Mouse (Mus musculus): ENCODE results near the gene Lcn11.
A peak's percentile ranks its signal among the peaks of the same experiment; 100 is the strongest.
"Not testable (repeated sequence)": the region's sequence is repeated elsewhere in the genome, so short reads cannot be mapped to it uniquely, and the experiment has no call there.

Gene Lcn11

DNA sequence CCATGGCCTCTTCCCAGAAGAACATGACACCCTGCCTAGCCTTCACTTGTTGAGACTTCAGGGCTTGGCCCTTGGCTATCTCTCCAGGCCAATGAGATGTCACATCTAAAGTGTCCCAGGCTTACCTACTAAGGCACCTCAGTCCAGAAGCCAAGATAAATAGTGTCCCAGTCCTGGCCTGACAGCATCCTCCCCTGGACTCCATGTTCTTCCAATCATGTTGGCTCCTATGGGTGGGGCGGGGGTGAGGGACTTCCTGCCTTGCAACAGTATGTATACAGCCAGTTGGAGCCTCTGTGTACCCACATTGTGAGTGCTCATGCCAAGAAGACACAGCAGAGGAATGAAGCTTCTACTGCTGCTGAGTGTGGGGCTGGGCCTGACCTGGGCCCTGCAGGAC is at the start of gene Lcn11:
Gene Lcn11, plus strand, starts transcription at position 301 of the 400 bp plus-strand sequence.
- no peak for DNase-seq

DNA sequence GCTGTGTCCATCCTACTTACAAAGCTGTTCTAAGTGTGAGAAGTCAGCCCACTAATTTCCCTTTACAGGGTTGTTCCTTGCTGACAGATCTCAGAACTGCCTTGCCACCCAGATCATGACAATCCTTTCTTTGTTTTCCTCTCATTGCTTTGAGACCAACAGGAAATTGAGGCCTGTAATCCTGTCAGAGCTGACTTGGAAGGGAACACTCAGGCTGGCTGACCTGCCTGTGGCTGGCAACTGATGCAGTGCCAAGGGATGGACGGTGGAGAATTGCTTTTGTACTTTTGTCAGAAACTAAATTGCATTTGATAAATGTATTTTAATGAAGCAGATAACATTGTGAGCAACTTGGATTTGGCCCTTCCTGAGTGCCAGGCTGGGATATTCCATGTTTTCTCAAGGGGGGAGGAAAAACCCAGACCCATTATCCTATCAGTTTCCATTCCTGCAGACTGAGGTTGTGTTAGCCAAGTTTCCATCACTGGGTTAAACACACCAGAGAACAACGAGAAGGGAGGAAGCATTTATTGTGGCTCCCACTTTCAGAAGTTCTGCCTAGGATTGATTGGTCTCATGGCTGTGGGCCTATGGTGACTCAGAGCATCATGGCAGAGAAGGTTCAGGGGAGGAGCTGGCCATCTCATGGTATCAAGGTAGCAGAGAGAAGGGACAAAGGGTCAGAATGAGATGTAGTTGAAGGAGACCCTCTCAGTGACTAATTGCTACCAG is 43.5 kb upstream of the Lcn11 start:
- no peak for DNase-seq

DNA sequence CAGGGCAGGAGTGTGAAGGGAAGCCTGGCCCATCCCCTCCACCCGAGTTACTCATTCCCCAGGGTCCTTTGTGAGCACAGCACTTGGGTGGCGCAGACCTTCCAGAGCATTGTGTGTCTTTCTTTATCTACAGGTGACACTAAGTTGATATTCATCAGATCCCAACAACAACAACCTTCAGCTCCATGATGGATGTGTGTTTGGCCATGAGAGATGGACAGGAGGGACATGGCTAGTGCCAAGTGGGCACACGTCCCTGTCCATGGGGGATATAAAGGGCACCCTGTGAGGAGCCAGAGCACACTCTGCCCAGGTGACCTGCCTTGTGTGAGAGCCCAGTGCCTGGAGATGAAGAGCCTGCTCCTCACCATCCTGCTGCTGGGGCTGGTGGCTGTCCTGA is 40.1 kb upstream of the Lcn11 start, which contains the start of gene Obp2b:
Gene Obp2b, plus strand, starts transcription at position 301 of the 400 bp plus-strand sequence.
- not testable (repeated sequence) for DNase-seq

DNA sequence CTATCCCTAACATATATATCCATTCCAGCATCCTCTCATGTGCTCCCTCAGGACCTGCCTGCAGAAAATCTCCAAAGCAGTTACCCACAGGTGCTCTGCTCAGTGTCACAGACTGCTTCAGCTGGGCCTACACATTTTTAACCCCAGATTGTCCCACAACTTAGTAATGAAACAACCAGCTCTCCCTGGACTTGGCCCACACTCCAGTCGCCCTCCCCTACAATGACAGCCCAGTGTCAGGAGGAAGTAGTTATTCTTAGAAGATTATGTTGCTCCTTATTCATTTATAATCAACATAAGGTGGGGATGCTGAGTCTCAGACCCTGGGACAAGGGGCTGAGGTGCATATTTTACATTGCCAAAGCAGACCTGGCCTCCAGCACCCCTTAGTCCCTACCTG is 35.1 kb upstream of the Lcn11 start:
- no peak for DNase-seq

DNA sequence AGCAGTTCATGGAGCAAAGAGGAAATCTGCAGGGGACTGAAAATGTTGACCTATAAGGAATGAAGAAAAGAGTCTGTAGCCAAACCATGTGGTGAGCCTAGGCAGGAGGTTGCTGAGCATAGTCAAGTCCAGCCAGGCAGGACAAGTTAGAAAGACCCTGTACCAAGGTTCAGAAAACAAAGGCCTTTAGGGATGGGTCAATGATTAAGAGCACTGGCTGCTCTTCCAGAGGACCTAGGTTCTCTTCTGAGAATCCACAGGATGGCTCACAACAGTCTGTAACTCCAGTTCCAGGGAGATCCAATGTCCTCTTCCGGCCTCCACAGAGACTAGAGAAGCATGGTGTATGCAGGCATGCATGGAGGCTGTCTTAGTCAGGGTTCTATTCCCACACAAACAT is 22.6 kb upstream of the Lcn11 start:
- no peak for DNase-seq

DNA sequence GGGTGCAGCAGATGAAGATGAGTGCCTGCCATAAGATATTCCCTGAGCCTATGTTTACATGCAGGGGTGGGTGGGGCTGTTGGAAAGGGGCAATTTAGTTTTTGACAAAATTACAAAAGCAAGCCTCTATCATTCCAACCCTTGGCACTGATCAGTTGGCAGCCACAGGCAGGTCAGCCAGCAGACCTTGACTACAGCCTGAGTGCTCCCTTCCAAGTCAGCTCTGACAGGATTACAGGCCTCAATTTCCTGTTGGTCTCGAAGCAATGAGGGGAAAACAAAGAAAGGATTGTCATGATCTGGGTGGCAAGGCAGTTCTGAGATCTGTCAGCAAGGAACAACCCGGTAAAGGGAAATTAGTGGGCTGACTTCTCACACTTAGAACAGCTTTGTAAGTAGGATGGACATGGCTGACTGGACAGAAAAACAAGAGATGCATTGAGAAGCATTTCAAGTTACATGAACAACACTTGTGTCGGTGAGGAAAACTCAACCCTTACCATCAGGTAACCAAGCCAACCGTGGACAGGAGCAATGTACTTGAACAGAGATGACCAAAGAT is 18.7 kb upstream of the Lcn11 start:
- DNase-seq, result no peak

DNA sequence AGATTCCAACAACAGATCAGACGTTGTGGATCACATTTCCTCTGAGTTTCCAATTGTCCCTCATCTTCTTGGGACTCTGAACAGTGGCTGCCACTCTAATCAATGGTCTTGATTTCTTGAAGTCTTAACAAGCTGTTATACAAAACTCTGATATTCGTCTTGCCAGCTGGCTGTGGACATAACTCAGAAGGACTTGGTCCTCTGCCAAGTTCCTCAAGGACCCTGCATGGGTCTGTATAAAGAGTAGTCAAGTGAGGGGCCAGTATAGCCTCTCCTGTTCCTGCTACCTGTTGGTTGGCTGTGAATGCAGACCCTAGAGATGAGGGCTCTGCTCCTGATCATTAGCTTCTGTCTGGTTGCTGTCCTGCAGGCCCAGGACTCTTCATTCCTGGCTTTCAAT is 11.5 kb upstream of the Lcn11 start, which contains the start of gene Lcn3:
Gene Lcn3, plus strand, starts transcription at position 301 of the 400 bp plus-strand sequence.
- no peak for DNase-seq

DNA sequence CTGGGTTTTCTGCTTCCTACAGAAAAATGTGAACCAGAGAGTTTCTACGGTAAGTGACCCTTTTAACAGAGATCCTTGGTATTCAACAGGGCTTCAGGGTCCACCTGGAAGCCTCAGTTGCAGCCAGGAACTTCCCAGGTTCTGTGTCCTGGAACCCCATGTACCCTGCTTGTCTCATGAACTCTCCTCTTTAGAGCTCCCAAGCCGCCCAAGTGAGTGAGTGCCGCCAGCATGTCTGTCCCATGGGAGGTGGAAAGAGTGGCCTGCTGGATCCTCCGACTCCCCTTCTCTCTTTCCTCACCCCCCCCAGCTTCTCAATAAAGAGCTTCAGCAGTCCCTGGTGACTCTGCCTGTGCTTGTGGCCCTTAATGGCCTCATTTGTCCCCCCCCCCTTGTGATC is 9.1 kb upstream of the Lcn11 start:
- no peak for DNase-seq

DNA sequence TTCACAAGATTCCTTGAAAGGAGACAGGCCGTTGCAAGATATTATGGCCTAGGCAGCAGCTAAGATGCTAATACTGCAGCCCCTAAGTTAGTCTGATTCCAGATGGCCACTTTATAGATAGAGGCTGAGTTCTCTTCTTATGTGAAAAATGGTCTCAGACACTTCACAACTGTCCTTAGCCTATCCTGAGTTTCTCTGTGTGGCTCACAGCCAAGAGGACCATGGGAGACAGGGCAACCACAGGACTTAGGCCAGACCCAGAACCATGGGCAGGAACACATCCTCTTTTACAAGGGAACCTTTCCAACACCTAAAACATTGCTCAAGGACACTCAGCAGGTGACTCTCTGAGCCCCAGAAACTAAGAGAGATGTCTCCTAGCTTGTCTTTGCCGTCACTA is 3.3 kb upstream of the Lcn11 start:
- no peak for DNase-seq

DNA sequence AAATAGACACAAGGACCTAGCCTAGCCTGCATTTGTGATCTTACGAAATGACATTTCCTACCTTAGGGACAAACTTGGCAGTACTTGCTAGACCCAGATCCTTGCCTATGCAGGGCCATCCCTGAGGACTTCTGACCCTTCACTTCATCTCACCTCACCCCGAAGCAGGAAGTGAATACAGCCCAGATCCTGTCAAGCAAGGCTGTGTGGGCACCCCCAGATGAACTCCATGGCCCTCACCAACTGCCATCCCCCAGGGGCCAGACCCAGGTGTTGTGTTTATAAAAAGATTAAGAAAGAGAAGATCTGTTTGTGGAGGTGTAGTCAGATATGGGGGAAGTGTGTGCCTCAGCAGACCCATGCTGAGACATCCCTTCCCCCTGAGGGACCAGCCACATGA is 2.2 kb upstream of the Lcn11 start:
- DNase-seq, result no peak

DNA sequence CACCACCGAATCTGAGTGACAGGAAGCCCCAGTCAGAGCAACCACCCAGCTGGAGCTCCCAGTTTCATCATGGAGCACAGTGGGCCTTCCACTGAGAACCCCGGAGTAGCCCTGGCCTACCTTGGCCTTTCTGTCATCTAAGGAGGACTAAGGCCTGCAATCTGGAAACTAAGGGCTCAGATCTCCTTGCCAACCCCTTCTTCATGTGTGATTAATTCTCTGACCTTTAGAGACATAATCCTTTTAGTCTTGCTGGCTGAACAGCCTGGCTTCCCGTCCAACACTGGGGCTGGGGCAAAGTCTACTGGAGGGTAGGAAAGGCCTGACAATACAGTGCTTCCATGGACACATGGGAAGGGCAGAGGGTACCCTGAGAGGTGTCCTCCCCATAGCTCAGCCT is 826 bp upstream of the Lcn11 start:
- DNase-seq, result no peak

DNA sequence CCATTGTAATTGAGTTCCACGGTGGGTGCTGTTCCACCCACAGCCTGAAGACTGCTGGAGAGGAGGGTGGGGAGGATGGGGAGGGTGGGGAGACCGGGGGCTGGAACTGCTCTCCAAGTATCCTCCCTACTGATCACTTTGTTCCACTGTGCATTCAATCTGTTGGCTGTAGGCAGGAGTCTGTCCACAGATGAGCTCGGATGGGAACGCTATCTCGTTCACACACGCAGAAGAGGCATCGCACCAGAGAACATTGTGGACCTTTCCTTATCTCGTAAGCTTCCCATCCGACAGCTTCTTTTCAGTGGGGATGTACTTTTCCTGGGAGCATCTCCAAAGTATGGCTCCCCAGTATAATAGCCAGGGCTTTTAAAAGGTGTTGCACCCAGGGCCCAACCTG is 2.3 kb downstream of the Lcn11 start:
- no peak for DNase-seq

DNA sequence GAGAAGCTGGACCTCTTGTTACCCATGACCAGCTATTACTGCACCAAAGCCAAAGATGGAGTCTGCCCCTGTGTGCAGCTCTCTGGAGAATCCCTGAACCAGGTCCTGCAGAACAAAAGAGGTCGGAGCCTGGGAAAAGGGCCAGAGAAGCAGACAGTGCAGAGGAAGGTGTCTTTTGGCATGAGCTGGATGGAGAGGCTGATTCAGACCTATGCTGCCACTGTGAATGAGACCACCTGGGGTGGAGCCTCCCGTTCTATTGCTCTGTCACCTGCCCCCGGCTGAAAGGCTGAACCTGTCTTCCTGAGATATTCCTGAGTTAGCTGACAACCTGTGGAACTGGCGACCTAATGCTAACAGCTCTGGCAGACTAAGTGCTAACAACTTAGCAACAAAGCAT is 4.1 kb downstream of the Lcn11 start:
- DNase-seq, result peak; percentile 11

DNA sequence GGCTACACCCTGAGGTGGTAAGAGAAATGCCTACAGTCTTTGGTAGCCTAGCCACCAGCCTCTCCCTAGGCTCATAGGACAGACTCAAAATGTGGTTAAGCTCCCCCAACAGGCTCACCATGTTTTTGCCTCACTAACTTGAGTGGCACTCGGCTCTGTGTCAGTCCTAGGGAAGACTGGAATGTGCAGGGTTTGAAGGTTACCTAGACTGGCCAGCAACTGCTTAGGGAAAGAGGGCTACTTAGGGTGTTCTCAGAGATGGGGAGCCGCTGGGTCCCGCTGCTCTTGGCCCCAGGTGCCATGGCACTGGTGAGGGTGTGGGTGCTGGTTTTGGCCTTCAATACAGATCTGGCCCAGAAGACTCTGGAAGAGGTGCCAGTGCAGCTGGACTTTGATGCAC is 5.1 kb downstream of the Lcn11 start, which contains the start of gene Gm13539:
Gene Gm13539, plus strand, starts transcription at position 301 of the 400 bp plus-strand sequence.
- no peak for DNase-seq

DNA sequence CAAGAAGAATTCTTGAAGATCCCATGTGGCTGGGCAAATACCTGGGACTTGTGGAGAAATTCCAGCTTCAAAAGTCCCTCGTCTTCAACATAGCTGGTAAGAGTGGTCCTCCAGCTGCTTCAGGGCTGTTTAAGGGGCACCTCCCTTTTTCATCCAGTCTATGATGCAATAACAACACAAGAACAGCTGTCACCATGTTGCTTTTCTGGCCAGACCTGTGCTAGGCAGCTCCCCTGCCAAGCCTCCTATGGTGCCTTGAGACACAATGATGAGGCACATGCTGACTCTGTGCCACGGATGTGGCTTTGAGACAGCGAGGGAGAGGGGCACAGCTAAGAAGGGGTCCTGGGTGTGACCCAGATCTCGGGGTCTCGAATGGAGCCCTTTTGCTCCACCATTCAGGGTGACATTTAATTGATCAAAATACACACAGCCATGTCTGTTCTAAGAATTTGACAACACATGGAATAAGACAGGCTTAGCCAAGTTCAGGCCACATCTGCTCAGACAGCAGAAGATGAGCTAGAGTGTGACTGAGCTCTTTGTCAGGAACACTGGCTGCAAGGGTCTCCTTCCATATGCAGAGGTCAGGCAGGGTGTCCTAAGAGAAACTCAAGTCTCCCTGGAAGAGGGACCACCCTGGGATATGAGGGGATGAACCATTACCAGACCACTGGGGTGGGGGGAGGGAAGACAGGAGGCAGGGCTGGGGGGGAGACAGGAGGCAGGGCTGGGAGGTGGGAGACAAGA is 8.9 kb downstream of the Lcn11 start:
- DNase-seq, result no peak

DNA sequence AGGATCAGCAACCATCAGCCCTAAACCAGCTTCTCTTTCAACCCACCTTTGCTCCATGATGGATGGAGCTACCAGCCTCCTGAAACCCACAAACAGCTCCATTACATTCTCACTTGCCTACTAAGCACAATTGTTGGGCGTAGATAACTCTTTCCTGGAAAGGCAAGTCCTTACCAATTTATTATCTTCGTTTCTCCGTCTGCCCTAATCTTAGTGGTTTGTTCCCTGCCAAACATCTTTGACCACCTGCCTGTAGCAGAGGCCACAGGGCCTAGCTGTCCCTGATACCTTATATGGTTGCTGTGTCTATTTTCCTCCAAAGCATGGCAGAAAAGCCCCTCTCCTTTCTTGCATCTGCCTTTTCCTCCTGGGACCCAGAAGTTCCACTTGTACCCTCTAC is 12.3 kb downstream of the Lcn11 start:
- no peak for DNase-seq

DNA sequence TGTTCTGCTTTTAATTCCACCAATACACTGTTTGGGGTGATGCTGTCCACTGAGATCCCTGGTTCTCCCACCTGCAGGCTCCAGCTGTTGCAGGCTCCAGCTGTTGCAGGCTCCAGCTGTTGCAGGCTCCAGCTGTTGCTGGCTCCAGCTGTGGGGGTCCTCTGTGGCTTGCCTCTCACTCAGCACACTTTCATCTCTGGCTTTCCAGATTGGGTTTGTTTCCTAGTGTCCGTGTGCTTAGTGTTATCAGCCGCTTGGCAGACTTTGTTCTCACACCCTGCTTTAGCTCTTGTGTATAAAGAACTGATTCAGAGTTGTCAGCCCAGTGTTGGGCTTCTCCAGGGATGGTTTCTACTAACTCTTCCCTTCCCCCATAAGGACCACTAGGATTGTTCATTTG is 20.8 kb downstream of the Lcn11 start:
- DNase-seq, result no peak

DNA sequence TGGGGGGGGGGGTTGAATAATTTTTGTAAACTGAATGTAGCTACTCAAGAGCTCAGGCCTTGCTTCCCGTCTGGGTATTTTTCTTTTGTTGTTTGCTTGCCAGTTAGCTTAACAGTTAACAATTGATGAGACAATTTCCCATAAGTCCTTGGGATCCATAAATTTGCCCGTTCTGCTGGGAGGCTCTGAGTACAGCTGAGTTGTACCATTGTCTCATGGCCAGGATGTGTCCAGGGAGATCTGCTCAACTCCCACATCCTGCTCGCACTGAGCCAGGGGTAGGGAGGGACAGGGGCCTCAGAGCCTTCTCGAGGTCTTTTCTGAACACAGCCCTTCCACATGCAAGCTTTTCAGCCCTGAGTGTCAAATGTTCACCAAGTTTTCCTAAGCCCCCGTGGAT is 21.2 kb downstream of the Lcn11 start:
- no peak for DNase-seq

DNA sequence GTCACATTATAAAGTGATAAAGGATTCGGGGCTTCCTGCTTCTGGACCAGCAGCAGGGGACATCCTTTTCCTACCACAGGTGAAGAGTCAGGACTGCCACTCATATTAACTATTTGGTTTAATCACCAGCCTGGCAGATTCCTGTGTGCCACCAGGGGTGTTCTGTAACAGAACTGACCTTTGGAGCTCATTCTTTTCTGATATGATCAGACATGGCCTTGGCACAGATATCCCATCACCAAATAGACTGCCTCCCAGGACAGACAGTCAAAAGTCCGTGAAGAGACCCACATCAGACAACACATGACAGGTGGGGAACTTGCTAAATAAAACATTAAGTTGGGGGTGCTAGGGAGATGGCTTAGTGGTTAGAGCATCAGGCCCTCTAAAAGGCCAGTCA is 34.9 kb downstream of the Lcn11 start:
- DNase-seq, result no peak

DNA sequence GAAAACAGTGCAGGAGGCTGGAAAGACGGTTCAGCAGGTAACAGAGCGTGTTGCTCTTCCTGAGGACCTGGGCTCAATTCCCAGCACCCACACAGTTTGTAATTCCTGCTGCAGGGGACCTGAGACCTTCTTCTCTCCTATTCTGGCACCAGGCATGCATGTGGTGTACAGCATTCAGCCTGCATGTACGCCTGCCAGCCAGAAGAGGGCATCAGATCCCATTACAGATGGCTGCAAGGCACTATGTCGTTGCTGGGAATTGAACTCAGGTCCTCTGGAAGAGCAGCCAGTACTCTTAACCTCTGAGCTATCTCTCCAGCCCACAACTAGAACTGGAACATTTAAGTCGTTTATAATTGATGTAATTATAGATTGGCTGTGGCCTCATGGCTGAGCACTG is 36.5 kb downstream of the Lcn11 start:
- no peak for DNase-seq

DNA sequence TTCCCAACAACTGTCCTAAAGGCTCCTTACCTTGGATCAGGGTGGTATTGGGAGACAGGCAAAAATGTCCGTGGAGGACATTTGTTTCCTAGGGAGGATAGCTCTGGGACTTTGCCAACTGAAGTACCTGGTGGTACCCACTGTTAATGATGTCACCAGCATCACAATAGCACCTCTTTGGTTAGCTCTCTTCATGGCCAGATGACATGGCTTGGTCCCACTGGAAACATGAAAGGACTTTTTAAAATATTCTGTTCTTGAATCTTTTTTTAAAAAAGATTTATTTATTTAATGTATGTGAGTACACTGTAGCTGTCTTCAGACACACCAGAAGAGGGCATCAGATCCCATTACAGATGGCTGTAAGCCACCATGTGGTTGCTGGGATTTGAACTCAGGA is 38.9 kb downstream of the Lcn11 start, which contains the start of gene Glt6d1:
Gene Glt6d1, minus strand, starts transcription at position 101 of the 400 bp plus-strand sequence.
- not testable (repeated sequence) for DNase-seq

DNA sequence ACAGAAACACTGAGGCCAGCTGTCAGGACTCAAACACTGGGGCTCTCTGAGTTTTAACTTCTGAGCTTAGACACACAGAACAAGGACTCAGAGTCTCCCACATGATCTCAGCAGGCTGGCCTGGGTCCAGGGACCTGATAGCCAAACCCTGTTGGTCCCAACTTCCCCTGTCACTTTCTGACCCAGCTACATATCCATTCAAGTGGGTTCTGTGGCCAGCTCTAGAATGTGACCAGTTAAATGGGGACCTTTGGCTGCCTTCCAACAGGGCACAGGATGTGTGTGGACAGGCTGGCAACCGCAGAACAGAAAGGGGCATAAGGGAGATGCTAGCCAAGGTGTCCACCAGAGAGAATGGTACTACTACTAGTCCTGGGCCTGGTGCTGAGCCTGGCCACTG is 46.0 kb downstream of the Lcn11 start, which contains the start of gene Lcn9:
Gene Lcn9, plus strand, starts transcription at position 348 of the 400 bp plus-strand sequence.
- DNase-seq, result no peak

DNA sequence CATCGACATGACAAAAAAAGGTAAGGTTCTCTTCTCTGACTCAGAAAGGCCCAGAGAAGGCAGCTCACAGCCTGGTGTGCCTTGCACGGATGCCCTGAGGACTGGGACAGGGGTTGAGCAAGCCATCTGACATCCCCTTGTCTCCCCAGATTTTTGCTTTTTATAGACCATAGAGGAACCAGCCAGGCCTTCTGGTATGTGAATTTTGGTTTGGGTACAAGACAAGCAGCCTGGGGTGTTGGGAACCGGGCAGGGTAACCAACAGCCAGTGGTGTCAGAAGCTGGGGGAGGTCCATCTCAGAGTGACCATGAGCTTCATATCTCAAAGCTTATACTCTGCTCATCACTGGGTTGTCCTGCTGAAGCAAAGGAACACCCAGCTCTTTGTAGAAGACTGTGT is 47.9 kb downstream of the Lcn11 start:
- DNase-seq, result no peak
